Mouse (Mus musculus): Measurements from ENCODE around the gene Skap2. TPM values are rescaled to one million over a fixed set of nuclear protein-coding genes. Genes with fewer than 3 reads are reported as not detected.
A peak's percentile ranks its signal among the peaks of the same experiment; 100 is the strongest.

Skap2 gene
- polyA plus RNA-seq, 1 experiment from 2014 or later, result 8.5 TPM

- ATAC-seq (ENCODE audit: low FRiP score) (no peak), DNase-seq (ENCODE audit: low spot score, missing footprints) (no peak)
- H3K27ac ChIP-seq (ENCODE audit: low read depth, low read length), result no peak overlapping the region
Observed at GRCm38 (mm10) chr6:52028131-52028530, 15.8 kb upstream of the Skap2 start.

GRCm38 (mm10) chr6:52027181-52027580 lies 14.8 kb upstream of the Skap2 start:
- DNase-seq (ENCODE audit: low spot score, missing footprints), result no peak
- H3K36me3 ChIP-seq (ENCODE audit: control insufficient read depth, insufficient read depth, low read length), result no peaks in the 10 kb centered on the region
- no peak for ATAC-seq (ENCODE audit: low FRiP score)
- no peaks in the 10 kb centered on the region for H3K4me1 ChIP-seq (ENCODE audit: control insufficient read depth, insufficient read depth, low read length)
- no peak overlapping the region for H3K4me2 ChIP-seq
- no peak overlapping the region for H3K4me3 ChIP-seq (ENCODE audit: low read depth, low read length)
- H3K27ac ChIP-seq (ENCODE audit: low read depth, low read length), result no peak overlapping the region
- H3K9ac ChIP-seq (ENCODE audit: low read length), result no peak overlapping the region
- H3K27me3 ChIP-seq (ENCODE audit: control insufficient read depth, insufficient read depth, low read length), result no peaks in the 10 kb centered on the region
- WGBS, result 82% methylated on average over 4 of the region's 4 CpGs
- H3K9me3 ChIP-seq (ENCODE audit: control insufficient read depth, low read length), result no peaks in the 10 kb centered on the region

More at GRCm38 (mm10) chr6:52028131-52028530, 15.8 kb upstream of the Skap2 start:
- Histone ChIP-seq H3K9me3 (ENCODE audit: control insufficient read depth, low read length) (no peaks in the 10 kb centered on the region), H3K4me1 (ENCODE audit: control insufficient read depth, insufficient read depth, low read length) (no peaks in the 10 kb centered on the region), H3K36me3 (ENCODE audit: control insufficient read depth, insufficient read depth, low read length) (no peaks in the 10 kb centered on the region), H3K9ac (ENCODE audit: low read length) (no peak overlapping the region), H3K4me2 (no peak overlapping the region), H3K27me3 (ENCODE audit: control insufficient read depth, insufficient read depth, low read length) (no peaks in the 10 kb centered on the region), H3K4me3 (ENCODE audit: low read depth, low read length) (no peak overlapping the region)
- WGBS, result 87% methylated on average over 7 of the region's 7 CpGs

DNA sequence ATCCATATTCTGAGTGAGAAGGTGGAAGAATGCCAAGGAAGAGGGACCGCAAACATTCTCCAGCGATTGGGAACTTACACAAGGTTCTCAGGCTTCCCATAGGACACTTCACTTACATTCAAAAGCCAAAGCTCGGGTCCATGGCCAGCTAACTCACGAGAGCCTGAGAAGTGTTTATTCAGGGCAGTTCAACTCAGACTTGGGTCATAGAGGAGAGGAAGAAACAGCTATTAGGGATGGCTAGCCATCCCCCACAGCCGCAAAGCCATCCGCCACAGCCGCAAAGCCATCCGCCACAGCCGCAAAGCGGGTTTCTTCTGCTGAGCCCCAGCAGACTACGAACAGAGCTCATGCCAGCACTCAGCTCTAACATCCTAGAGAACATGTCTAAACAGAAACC lies 13.9 kb upstream of the Skap2 start:
- Histone ChIP-seq H3K27me3 (ENCODE audit: control insufficient read depth, insufficient read depth, low read length) (no peaks in the 10 kb centered on the region), H3K36me3 (ENCODE audit: control insufficient read depth, insufficient read depth, low read length) (no peaks in the 10 kb centered on the region), H3K9me3 (ENCODE audit: control insufficient read depth, low read length) (no peaks in the 10 kb centered on the region), H3K27ac (ENCODE audit: low read depth, low read length) (no peak overlapping the region), H3K4me2 (no peak overlapping the region), H3K4me3 (ENCODE audit: low read depth, low read length) (no peak overlapping the region), H3K4me1 (ENCODE audit: control insufficient read depth, insufficient read depth, low read length) (no peaks in the 10 kb centered on the region), H3K9ac (ENCODE audit: low read length) (no peak overlapping the region)
- ATAC-seq (ENCODE audit: low FRiP score), result no peak
- no peak for DNase-seq (ENCODE audit: low spot score, missing footprints)
- 82% methylated on average over 11 of the region's 11 CpGs for WGBS

DNA sequence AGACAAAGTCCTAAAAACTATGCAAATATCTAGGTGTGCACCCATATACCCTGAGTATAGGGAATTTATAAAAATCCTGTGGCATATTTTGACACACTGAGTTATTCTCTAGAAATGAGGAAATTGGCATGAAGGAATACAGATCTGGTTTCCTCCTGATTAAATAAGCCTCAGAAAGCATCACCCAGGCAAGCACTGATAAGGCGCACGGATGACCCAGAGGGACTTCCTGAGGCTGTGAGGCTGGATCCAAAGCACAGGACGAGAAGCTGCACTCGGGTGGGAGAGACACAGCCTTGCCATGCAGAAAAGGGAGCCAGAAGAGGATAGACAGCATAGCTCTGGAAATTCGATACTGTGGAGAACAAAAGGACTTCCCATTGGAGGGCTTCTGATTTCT lies 12.4 kb upstream of the Skap2 start:
- ATAC-seq (ENCODE audit: low FRiP score) (no peak), DNase-seq (ENCODE audit: low spot score, missing footprints) (no peak)
- H3K27ac ChIP-seq (ENCODE audit: low read depth, low read length), result no peak overlapping the region
- no peak overlapping the region for H3K4me2 ChIP-seq
- WGBS, result 62% methylated on average over 5 of the region's 5 CpGs
- no peak overlapping the region for H3K9ac ChIP-seq (ENCODE audit: low read length)
- no peaks in the 10 kb centered on the region for H3K27me3 ChIP-seq (ENCODE audit: control insufficient read depth, insufficient read depth, low read length)
- H3K4me1 ChIP-seq (ENCODE audit: control insufficient read depth, insufficient read depth, low read length), result no peaks in the 10 kb centered on the region
- no peaks in the 10 kb centered on the region for H3K36me3 ChIP-seq (ENCODE audit: control insufficient read depth, insufficient read depth, low read length)
- no peak overlapping the region for H3K4me3 ChIP-seq (ENCODE audit: low read depth, low read length)
- no peaks in the 10 kb centered on the region for H3K9me3 ChIP-seq (ENCODE audit: control insufficient read depth, low read length)

- no peaks in the 10 kb centered on the region for H3K36me3 ChIP-seq (ENCODE audit: control insufficient read depth, insufficient read depth, low read length)
- no peak overlapping the region for H3K4me3 ChIP-seq (ENCODE audit: low read depth, low read length)
- no peak overlapping the region for H3K4me2 ChIP-seq
- no peak for ATAC-seq (ENCODE audit: low FRiP score)
- no peak overlapping the region for H3K9ac ChIP-seq (ENCODE audit: low read length)
- H3K9me3 ChIP-seq (ENCODE audit: control insufficient read depth, low read length), result no peaks in the 10 kb centered on the region
- H3K27ac ChIP-seq (ENCODE audit: low read depth, low read length), result no peak overlapping the region
- 44% methylated on average over 3 of the region's 5 CpGs for WGBS
- no peaks in the 10 kb centered on the region for H3K27me3 ChIP-seq (ENCODE audit: control insufficient read depth, insufficient read depth, low read length)
- no peak for DNase-seq (ENCODE audit: low spot score, missing footprints)
- H3K4me1 ChIP-seq (ENCODE audit: control insufficient read depth, insufficient read depth, low read length), result no peaks in the 10 kb centered on the region
Observed at GRCm38 (mm10) chr6:52022363-52022762, 10.0 kb upstream of the Skap2 start.

- DNase-seq (ENCODE audit: low spot score, missing footprints), result no peak
- 85% methylated on average over 5 of the region's 5 CpGs for WGBS
- Histone ChIP-seq H3K4me3 (ENCODE audit: low read depth, low read length) (no peak overlapping the region), H3K27ac (ENCODE audit: low read depth, low read length) (no peak overlapping the region), H3K4me1 (ENCODE audit: control insufficient read depth, insufficient read depth, low read length) (no peaks in the 10 kb centered on the region), H3K4me2 (no peak overlapping the region), H3K36me3 (ENCODE audit: control insufficient read depth, insufficient read depth, low read length) (no peaks in the 10 kb centered on the region), H3K27me3 (ENCODE audit: control insufficient read depth, insufficient read depth, low read length) (no peaks in the 10 kb centered on the region), H3K9me3 (ENCODE audit: control insufficient read depth, low read length) (no peaks in the 10 kb centered on the region), H3K9ac (ENCODE audit: low read length) (no peak overlapping the region)
- ATAC-seq (ENCODE audit: low FRiP score), result no peak
Observed at GRCm38 (mm10) chr6:52020276-52020675, 7.9 kb upstream of the Skap2 start.

DNA sequence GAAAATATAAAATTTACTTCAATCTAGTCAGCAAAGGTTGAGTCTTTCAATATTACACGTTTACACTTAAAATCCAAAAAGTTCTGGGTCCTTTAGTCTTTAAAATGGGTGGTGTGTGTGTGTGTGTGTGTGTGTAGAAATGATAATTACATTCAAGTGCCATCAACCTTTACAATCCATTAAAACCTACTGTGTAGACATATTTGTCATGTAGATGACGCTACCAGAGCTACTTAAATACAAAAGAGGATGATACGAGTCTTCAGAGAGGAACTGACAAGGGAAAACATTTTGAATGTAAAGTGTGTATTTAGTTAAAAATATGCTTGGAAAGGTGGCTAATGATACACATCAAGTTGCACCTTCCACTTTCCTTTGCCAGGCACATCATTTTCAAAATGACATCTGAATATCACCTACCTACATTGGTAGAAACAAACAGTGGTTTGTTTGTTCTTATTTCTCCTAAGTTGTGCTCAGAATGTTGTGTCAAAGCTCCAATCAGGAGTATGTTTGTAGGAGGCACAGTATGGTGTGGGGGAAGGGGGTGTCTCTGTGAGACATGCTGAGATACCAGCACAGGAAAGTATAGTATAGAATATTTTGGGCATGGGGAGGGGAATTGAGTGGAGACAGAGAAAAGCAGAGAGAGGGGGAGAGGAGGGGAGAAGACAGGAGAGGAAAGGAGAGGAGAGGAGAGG lies 1.0 kb upstream of the Skap2 start:
- Histone ChIP-seq H3K27ac (ENCODE audit: low read depth, low read length) (no peak overlapping the region), H3K9ac (ENCODE audit: low read length) (peak overlapping the region; percentile 70; the same call in 1 of the 2 replicates), H3K36me3 (ENCODE audit: control insufficient read depth, insufficient read depth, low read length) (no peaks in the 10 kb centered on the region), H3K4me3 (ENCODE audit: low read depth, low read length) (peak overlapping the region; percentile 55), H3K4me2 (peak overlapping the region; percentile 88), H3K27me3 (ENCODE audit: control insufficient read depth, insufficient read depth, low read length) (peaks cover 31% of the 10 kb centered on the region), H3K4me1 (ENCODE audit: control insufficient read depth, insufficient read depth, low read length) (no peaks in the 10 kb centered on the region; the same call in 1 of the 2 replicates), H3K9me3 (ENCODE audit: control insufficient read depth, low read length) (no peaks in the 10 kb centered on the region)
- 15% methylated on average over 3 of the region's 3 CpGs for WGBS
- ATAC-seq (ENCODE audit: low FRiP score) (no peak), DNase-seq (ENCODE audit: low spot score, missing footprints) (no peak)

DNA sequence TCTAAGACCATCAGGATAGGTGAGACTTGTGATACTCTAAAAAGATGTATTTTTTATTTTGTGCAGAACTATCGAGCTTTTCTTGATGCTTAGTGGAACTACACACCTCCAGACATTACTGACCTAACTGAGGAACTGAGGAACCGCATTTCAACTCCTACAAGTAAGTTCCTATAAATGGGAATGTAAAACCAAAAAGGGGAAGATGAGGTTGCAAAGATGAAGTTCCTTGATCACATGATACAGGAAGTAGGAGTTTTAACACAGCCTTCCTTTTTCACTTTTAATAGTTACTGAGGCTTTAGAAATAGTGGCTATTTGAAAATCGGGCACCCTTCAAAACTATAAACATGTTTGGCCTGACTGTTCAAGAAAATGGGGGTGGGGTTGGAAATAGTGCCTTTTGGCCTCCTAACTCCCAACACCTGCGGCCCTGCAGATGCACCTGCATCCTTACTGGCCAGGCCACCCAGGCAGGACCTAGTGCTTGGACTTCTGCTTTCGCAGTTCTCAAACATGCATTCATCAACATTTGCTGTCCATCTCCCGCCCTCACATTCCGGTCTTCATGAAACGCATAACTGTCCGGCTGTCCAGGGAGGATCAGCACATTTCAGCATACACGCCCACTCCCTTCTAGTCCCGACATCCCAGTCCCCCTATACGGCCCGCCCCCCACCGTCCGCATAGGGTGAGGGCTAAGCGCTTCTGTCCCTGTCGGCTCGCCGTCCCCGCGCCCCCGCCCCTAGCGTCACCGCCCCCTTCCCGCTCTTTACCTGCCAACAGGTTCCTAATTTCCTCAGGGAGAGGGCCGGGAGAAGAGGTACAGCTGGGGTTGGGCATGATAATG lies 565 bp downstream of the Skap2 start:
- Histone ChIP-seq H3K27ac (ENCODE audit: low read depth, low read length) (no peak overlapping the region), H3K4me3 (ENCODE audit: low read depth, low read length) (peak overlapping the region; percentile 55), H3K4me1 (ENCODE audit: control insufficient read depth, insufficient read depth, low read length) (no peaks in the 10 kb centered on the region; the same call in 1 of the 2 replicates), H3K4me2 (peak overlapping the region; percentile 88), H3K36me3 (ENCODE audit: control insufficient read depth, insufficient read depth, low read length) (no peaks in the 10 kb centered on the region), H3K9ac (ENCODE audit: low read length) (peak overlapping the region; percentile 57), H3K27me3 (ENCODE audit: control insufficient read depth, insufficient read depth, low read length) (peaks cover 47% of the 10 kb centered on the region), H3K9me3 (ENCODE audit: control insufficient read depth, low read length) (no peaks in the 10 kb centered on the region)
- WGBS, result 8% methylated on average over 26 of the region's 26 CpGs
- peak; percentile 85 for ATAC-seq (ENCODE audit: low FRiP score)
- no peak for DNase-seq (ENCODE audit: low spot score, missing footprints)

DNA sequence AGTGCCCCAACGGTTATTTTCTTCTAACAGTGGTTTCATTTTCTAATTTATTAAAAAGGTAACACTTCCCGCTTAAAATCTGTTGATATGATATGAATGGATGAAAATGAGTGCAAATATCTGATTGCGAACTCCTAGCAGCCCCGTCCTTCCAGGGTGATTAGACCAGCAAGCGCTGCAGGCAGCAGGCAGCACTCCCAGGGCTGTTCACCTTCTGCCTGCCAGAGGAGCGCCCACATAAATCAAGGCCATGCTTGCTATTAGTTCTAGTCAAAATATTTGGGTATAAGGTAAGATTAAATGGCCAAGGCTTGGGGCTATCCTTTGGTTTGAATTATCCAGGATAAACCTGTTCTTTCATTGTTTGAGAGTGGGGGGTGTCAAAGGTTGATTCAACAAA lies 3.0 kb downstream of the Skap2 start:
- Histone ChIP-seq H3K4me3 (ENCODE audit: low read depth, low read length) (no peak overlapping the region), H3K9ac (ENCODE audit: low read length) (no peak overlapping the region), H3K27ac (ENCODE audit: low read depth, low read length) (no peak overlapping the region), H3K9me3 (ENCODE audit: control insufficient read depth, low read length) (no peaks in the 10 kb centered on the region), H3K36me3 (ENCODE audit: control insufficient read depth, insufficient read depth, low read length) (no peaks in the 10 kb centered on the region), H3K27me3 (ENCODE audit: control insufficient read depth, insufficient read depth, low read length) (peaks cover 66% of the 10 kb centered on the region), H3K4me1 (ENCODE audit: control insufficient read depth, insufficient read depth, low read length) (no peaks in the 10 kb centered on the region; the same call in 1 of the 2 replicates), H3K4me2 (no peak overlapping the region)
- ATAC-seq (ENCODE audit: low FRiP score) (no peak), DNase-seq (ENCODE audit: low spot score, missing footprints) (no peak)
- 61% methylated on average over 6 of the region's 6 CpGs for WGBS

All from midbrain, embryonic 11.5 days (tissue).